Mouse (Mus musculus) limb, embryonic 14.5 days (tissue): ENCODE measurements around the gene Tmem131l. TPM values are rescaled to one million over a fixed set of nuclear protein-coding genes. Genes with fewer than 3 reads are reported as not detected.

Experiments
- ATAC-seq: fragments of 200-750 bp; cut with Nextera tagmentation; 2 replicates; pipeline ENCODE4 v1.8.0; 2017; ENCODE audit warnings: low read depth, moderate number of reproducible peaks, moderate TSS enrichment; ENCODE audit not compliant: low FRiP score
- DNase-seq: peaks from one replicate; pipeline ENCODE4 v3.0.0-alpha.2; 2015; ENCODE audit warnings: low spot score
- H3K27ac ChIP-seq: fragments of 300-500 bp; sonication (generic); replicated peaks from 2 replicates; pipeline ENCODE4 v1.5.1; 2014; ENCODE audit warnings: low read depth, mild to moderate bottlenecking, low read length, moderate library complexity, mixed read lengths
- H3K27me3 ChIP-seq: fragments of 300-500 bp; sonication (generic); 2 replicates; pipeline ENCODE4 v1.6.1; 2014; ENCODE audit warnings: low read length, mixed read lengths; ENCODE audit not compliant: control insufficient read depth, insufficient read depth
- H3K36me3 ChIP-seq: fragments of 300-500 bp; sonication (generic); 2 replicates; pipeline ENCODE4 v1.6.1; 2014; ENCODE audit warnings: mild to moderate bottlenecking, low read length, moderate library complexity, mixed read lengths; ENCODE audit not compliant: control insufficient read depth, insufficient read depth
- H3K4me1 ChIP-seq: fragments of 300-500 bp; sonication (generic); 2 replicates; pipeline ENCODE4 v1.6.1; 2014; ENCODE audit warnings: antibody characterized with exemption, low read length, mixed read lengths; ENCODE audit not compliant: control insufficient read depth, insufficient read depth
- H3K4me2 ChIP-seq: fragments of 300-500 bp; sonication (generic); replicated peaks from 2 replicates; pipeline ENCODE4 v1.6.1; 2014; ENCODE audit warnings: low read depth, mild to moderate bottlenecking, low read length, moderate library complexity; ENCODE audit not compliant: severe bottlenecking
- H3K4me3 ChIP-seq: fragments of 300-500 bp; sonication (generic); replicated peaks from 2 replicates; pipeline ENCODE4 v1.5.1; 2014; ENCODE audit warnings: low read length
- H3K9ac ChIP-seq: fragments of 300-500 bp; sonication (generic); 2 replicates; pipeline ENCODE4 v1.6.1; 2014; ENCODE audit warnings: mild to moderate bottlenecking, low read depth, low read length, moderate library complexity; ENCODE audit not compliant: severe bottlenecking
- H3K9me3 ChIP-seq: fragments of 300-500 bp; sonication (generic); 2 replicates; pipeline ENCODE4 v1.6.1; 2016; ENCODE audit warnings: low read length; ENCODE audit not compliant: control insufficient read depth
- POLR2A ChIP-seq: fragments of 200-500 bp; IDR thresholded peaks from 2 replicates; pipeline ENCODE4 v1.8.0; 2012; ENCODE audit warnings: inconsistent platforms, mild to moderate bottlenecking, moderate library complexity, borderline replicate concordance; ENCODE audit not compliant: insufficient read depth, insufficient read length; ENCODE audit errors: extremely low read depth
- WGBS: fragments of 180-500 bp; shearing (Covaris S2); extraction: QIAGEN DNeasy Blood & Tissue Kit; methylation state at CpG from one replicate; pipeline ENCODE4 v1.1.7; 2014; 5-methylcytosine and 5-hydroxymethylcytosine counted together
- polyA plus RNA-seq, 2 experiments: library from polyadenylated mRNA; depleted of rRNA in 1 of 2; stranded (reverse) in 1 of 2; unstranded in 1 of 2; fragments of >200 nt; fragmentation: Nextera tagmentation in 1 of 2; extraction: Ambion mirVana in 1 of 2; gene quantifications; 2 replicates each; pipeline versions ENCODE4 v1.2.1 to v1.2.3; 2012 to 2014

Tmem131l gene
- polyA plus RNA-seq, 2 experiments, result 52.4 to 59.8 TPM

GRCm38 (mm10) chr3:84021217-84022200 lies 18.5 kb downstream of the Tmem131l start:
- Histone ChIP-seq H3K27me3 (no peaks in the 10 kb centered on the region), H3K36me3 (0 out of 2 replicates have a peak, but pooled peaks cover 4% of the 10 kb centered on the region), H3K9ac (no peak overlapping the region), H3K27ac (no peak overlapping the region), H3K9me3 (no peaks in the 10 kb centered on the region), H3K4me2 (no peak overlapping the region), H3K4me3 (no peak overlapping the region), H3K4me1 (peaks cover 36% of the 10 kb centered on the region)
- TF ChIP-seq POLR2A, result no peak
- ATAC-seq (peak; percentile 23; the same call in 1 of the 2 replicates), DNase-seq (no peak)
- WGBS, result 55% methylated on average over 8 of the region's 8 CpGs

- ATAC-seq (no peak), DNase-seq (no peak)
- 22% methylated on average over 3 of the region's 3 CpGs for WGBS
- Histone ChIP-seq H3K9me3 (no peaks in the 10 kb centered on the region), H3K4me3 (no peak overlapping the region), H3K9ac (no peak overlapping the region), H3K4me1 (peaks cover 36% of the 10 kb centered on the region), H3K27me3 (no peaks in the 10 kb centered on the region), H3K36me3 (0 out of 2 replicates have a peak, but pooled peaks cover 4% of the 10 kb centered on the region), H3K4me2 (no peak overlapping the region), H3K27ac (no peak overlapping the region)
- no peak for TF ChIP-seq POLR2A
These were observed 19.4 kb downstream of the Tmem131l start for GRCm38 (mm10) chr3:84020528-84020927.

GRCm38 (mm10) chr3:84015484-84016016 lies 24.4 kb downstream of the Tmem131l start:
- Histone ChIP-seq H3K9ac (no peak overlapping the region), H3K4me2 (no peak overlapping the region), H3K9me3 (0 out of 2 replicates have a peak, but pooled peaks cover 4% of the 10 kb centered on the region), H3K4me3 (no peak overlapping the region), H3K36me3 (peaks cover 16% of the 10 kb centered on the region), H3K27me3 (no peaks in the 10 kb centered on the region), H3K27ac (no peak overlapping the region), H3K4me1 (peaks cover 8% of the 10 kb centered on the region; the same call in 1 of the 2 replicates)
- TF ChIP-seq POLR2A, result no peak
- 75% methylated on average over 4 of the region's 4 CpGs for WGBS
- ATAC-seq, result no peak
- DNase-seq, result no peak

- DNase-seq, result peak; percentile 67
- H3K9me3 ChIP-seq, result 0 out of 2 replicates have a peak, but pooled peaks cover 4% of the 10 kb centered on the region
- peak overlapping the region; percentile 38; the same call in 1 of the 2 replicates for H3K27ac ChIP-seq
- peaks cover 8% of the 10 kb centered on the region; the same call in 1 of the 2 replicates for H3K4me1 ChIP-seq
- H3K9ac ChIP-seq, result no peak overlapping the region
- TF ChIP-seq POLR2A, result no peak
- H3K4me3 ChIP-seq, result no peak overlapping the region
- H3K4me2 ChIP-seq, result no peak overlapping the region
- H3K36me3 ChIP-seq, result peaks cover 12% of the 10 kb centered on the region
- no peak for ATAC-seq
- no peaks in the 10 kb centered on the region for H3K27me3 ChIP-seq
- 46% methylated on average over 5 of the region's 5 CpGs for WGBS
These were observed 28.8 kb downstream of the Tmem131l start for GRCm38 (mm10) chr3:84010995-84011663.

GRCm38 (mm10) chr3:84005989-84006388 lies 34.0 kb downstream of the Tmem131l start:
- no peaks in the 10 kb centered on the region for H3K36me3 ChIP-seq
- no peak overlapping the region for H3K4me3 ChIP-seq
- no peaks in the 10 kb centered on the region for H3K27me3 ChIP-seq
- H3K4me2 ChIP-seq, result no peak overlapping the region
- TF ChIP-seq POLR2A, result no peak
- no peak overlapping the region for H3K9ac ChIP-seq
- peaks cover 7% of the 10 kb centered on the region for H3K4me1 ChIP-seq
- no peak for ATAC-seq
- DNase-seq, result no peak
- no peak overlapping the region for H3K27ac ChIP-seq
- WGBS, result 92% methylated on average over 7 of the region's 7 CpGs
- H3K9me3 ChIP-seq, result no peaks in the 10 kb centered on the region
